Mouse (Mus musculus): ENCODE results near the gene Snrpb2. TPM values are rescaled to one million over a fixed set of nuclear protein-coding genes. Genes with fewer than 3 reads are reported as not detected.
A peak's percentile ranks its signal among the peaks of the same experiment; 100 is the strongest.

Snrpb2 gene
- polyA plus RNA-seq, 1 experiment from 2014 or later, result 71.0 TPM

- Histone ChIP-seq H3K4me3 (replicated peaks; ENCODE audit: low read depth, low read length) (no peak within 1 kb of the TSS), H3K4me2 (ENCODE audit: low read length) (no peak within 1 kb of the TSS), H3K4me1 (ENCODE audit: control insufficient read depth, insufficient read depth, low read length) (no peaks in the 10 kb centered on the region; the same call in 1 of the 2 replicates), H3K9ac (replicated peaks; ENCODE audit: low read length) (no peak within 1 kb of the TSS), H3K27ac (replicated peaks; ENCODE audit: low read depth, low read length) (no peak within 1 kb of the TSS), H3K36me3 (ENCODE audit: control insufficient read depth, insufficient read depth, low read length) (no peaks in the 10 kb centered on the region), H3K27me3 (ENCODE audit: control insufficient read depth, insufficient read depth, low read length) (no peaks in the 10 kb centered on the region), H3K9me3 (ENCODE audit: control insufficient read depth, low read length) (no peaks in the 10 kb centered on the region)
- ATAC-seq (ENCODE audit: low FRiP score, low TSS enrichment) (no peak; the same call in 1 of the 2 replicates), DNase-seq (peak; percentile 32)
- WGBS, result 55% methylated on average over 8 of the region's 8 CpGs
These were observed 15.5 kb downstream of the Snrpb2 start, which contains the start of gene Otor for GRCm38 (mm10) chr2:143078198-143078851. Otor (plus strand) TSS chr2:143078473.

- ATAC-seq (ENCODE audit: low FRiP score, low TSS enrichment) (no peak), DNase-seq (no peak)
- Histone ChIP-seq H3K4me3 (replicated peaks; ENCODE audit: low read depth, low read length) (no peak overlapping the region), H3K27me3 (ENCODE audit: control insufficient read depth, insufficient read depth, low read length) (no peaks in the 10 kb centered on the region), H3K4me1 (ENCODE audit: control insufficient read depth, insufficient read depth, low read length) (no peaks in the 10 kb centered on the region; the same call in 1 of the 2 replicates), H3K9me3 (ENCODE audit: control insufficient read depth, low read length) (no peaks in the 10 kb centered on the region), H3K4me2 (ENCODE audit: low read length) (no peak overlapping the region), H3K36me3 (ENCODE audit: control insufficient read depth, insufficient read depth, low read length) (no peaks in the 10 kb centered on the region), H3K9ac (replicated peaks; ENCODE audit: low read length) (no peak overlapping the region), H3K27ac (replicated peaks; ENCODE audit: low read depth, low read length) (no peak overlapping the region)
- 92% methylated on average over 3 of the region's 3 CpGs for WGBS
These were observed 18.9 kb downstream of the Snrpb2 start for GRCm38 (mm10) chr2:143081693-143082092.

GRCm38 (mm10) chr2:143084852-143085397, 22.1 kb downstream of the Snrpb2 start:
- H3K4me3 ChIP-seq (replicated peaks; ENCODE audit: low read depth, low read length), result no peak overlapping the region
- DNase-seq (no peak), ATAC-seq (ENCODE audit: low FRiP score, low TSS enrichment) (no peak)
- H3K36me3 ChIP-seq (ENCODE audit: control insufficient read depth, insufficient read depth, low read length), result no peaks in the 10 kb centered on the region
- H3K27me3 ChIP-seq (ENCODE audit: control insufficient read depth, insufficient read depth, low read length), result no peaks in the 10 kb centered on the region
- 68% methylated on average over 2 of the region's 2 CpGs for WGBS
- no peaks in the 10 kb centered on the region for H3K9me3 ChIP-seq (ENCODE audit: control insufficient read depth, low read length)
- H3K27ac ChIP-seq (replicated peaks; ENCODE audit: low read depth, low read length), result no peak overlapping the region
- no peak overlapping the region for H3K9ac ChIP-seq (replicated peaks; ENCODE audit: low read length)
- H3K4me2 ChIP-seq (ENCODE audit: low read length), result no peak overlapping the region
- no peaks in the 10 kb centered on the region for H3K4me1 ChIP-seq (ENCODE audit: control insufficient read depth, insufficient read depth, low read length)

- Histone ChIP-seq H3K27ac (replicated peaks; ENCODE audit: low read depth, low read length) (no peak overlapping the region), H3K4me2 (ENCODE audit: low read length) (no peak overlapping the region), H3K9me3 (ENCODE audit: control insufficient read depth, low read length) (no peaks in the 10 kb centered on the region), H3K36me3 (ENCODE audit: control insufficient read depth, insufficient read depth, low read length) (no peaks in the 10 kb centered on the region), H3K4me3 (replicated peaks; ENCODE audit: low read depth, low read length) (no peak overlapping the region), H3K27me3 (ENCODE audit: control insufficient read depth, insufficient read depth, low read length) (no peaks in the 10 kb centered on the region), H3K9ac (replicated peaks; ENCODE audit: low read length) (no peak overlapping the region), H3K4me1 (ENCODE audit: control insufficient read depth, insufficient read depth, low read length) (0 out of 2 replicates have a peak, but pooled peaks cover 4% of the 10 kb centered on the region)
- DNase-seq (no peak), ATAC-seq (ENCODE audit: low FRiP score, low TSS enrichment) (no peak)
- WGBS, result 88% methylated on average over 8 of the region's 8 CpGs
These were observed 27.0 kb downstream of the Snrpb2 start for GRCm38 (mm10) chr2:143089866-143090265.

GRCm38 (mm10) chr2:143093726-143094125, 30.9 kb downstream of the Snrpb2 start:
- H3K4me1 ChIP-seq (ENCODE audit: control insufficient read depth, insufficient read depth, low read length), result 0 out of 2 replicates have a peak, but pooled peaks cover 4% of the 10 kb centered on the region
- no peak overlapping the region for H3K4me2 ChIP-seq (ENCODE audit: low read length)
- WGBS, result 32% methylated on average over 6 of the region's 6 CpGs
- no peak overlapping the region for H3K4me3 ChIP-seq (replicated peaks; ENCODE audit: low read depth, low read length)
- ATAC-seq (ENCODE audit: low FRiP score, low TSS enrichment) (peak; percentile 90), DNase-seq (peak; percentile 92)
- H3K36me3 ChIP-seq (ENCODE audit: control insufficient read depth, insufficient read depth, low read length), result no peaks in the 10 kb centered on the region
- H3K27me3 ChIP-seq (ENCODE audit: control insufficient read depth, insufficient read depth, low read length), result no peaks in the 10 kb centered on the region
- H3K9ac ChIP-seq (replicated peaks; ENCODE audit: low read length), result no peak overlapping the region
- H3K27ac ChIP-seq (replicated peaks; ENCODE audit: low read depth, low read length), result no peak overlapping the region
- H3K9me3 ChIP-seq (ENCODE audit: control insufficient read depth, low read length), result no peaks in the 10 kb centered on the region

- Histone ChIP-seq H3K9me3 (ENCODE audit: control insufficient read depth, low read length) (no peaks in the 10 kb centered on the region), H3K4me1 (ENCODE audit: control insufficient read depth, insufficient read depth, low read length) (0 out of 2 replicates have a peak, but pooled peaks cover 4% of the 10 kb centered on the region), H3K36me3 (ENCODE audit: control insufficient read depth, insufficient read depth, low read length) (no peaks in the 10 kb centered on the region), H3K4me3 (replicated peaks; ENCODE audit: low read depth, low read length) (no peak overlapping the region), H3K9ac (replicated peaks; ENCODE audit: low read length) (no peak overlapping the region), H3K27me3 (ENCODE audit: control insufficient read depth, insufficient read depth, low read length) (no peaks in the 10 kb centered on the region), H3K27ac (replicated peaks; ENCODE audit: low read depth, low read length) (no peak overlapping the region), H3K4me2 (ENCODE audit: low read length) (no peak overlapping the region)
- ATAC-seq (ENCODE audit: low FRiP score, low TSS enrichment) (no peak), DNase-seq (no peak)
- 71% methylated on average over 6 of the region's 6 CpGs for WGBS
These were observed 31.9 kb downstream of the Snrpb2 start for GRCm38 (mm10) chr2:143094761-143095160.

- Histone ChIP-seq H3K27me3 (ENCODE audit: control insufficient read depth, insufficient read depth, low read length) (no peaks in the 10 kb centered on the region), H3K4me1 (ENCODE audit: control insufficient read depth, insufficient read depth, low read length) (0 out of 2 replicates have a peak, but pooled peaks cover 4% of the 10 kb centered on the region), H3K36me3 (ENCODE audit: control insufficient read depth, insufficient read depth, low read length) (no peaks in the 10 kb centered on the region), H3K9ac (replicated peaks; ENCODE audit: low read length) (no peak overlapping the region), H3K4me3 (replicated peaks; ENCODE audit: low read depth, low read length) (no peak overlapping the region), H3K4me2 (ENCODE audit: low read length) (no peak overlapping the region), H3K9me3 (ENCODE audit: control insufficient read depth, low read length) (no peaks in the 10 kb centered on the region), H3K27ac (replicated peaks; ENCODE audit: low read depth, low read length) (no peak overlapping the region)
- WGBS, result 89% methylated on average over 1 of the region's 1 CpGs
- ATAC-seq (ENCODE audit: low FRiP score, low TSS enrichment) (no peak), DNase-seq (no peak)
These were observed 34.3 kb downstream of the Snrpb2 start for GRCm38 (mm10) chr2:143097170-143097569.

GRCm38 (mm10) chr2:143113859-143114258, 51.0 kb downstream of the Snrpb2 start:
- DNase-seq (peak; percentile 92), ATAC-seq (ENCODE audit: low FRiP score, low TSS enrichment) (peak; percentile 51; the same call in 1 of the 2 replicates)
- Histone ChIP-seq H3K36me3 (ENCODE audit: control insufficient read depth, insufficient read depth, low read length) (no peaks in the 10 kb centered on the region), H3K27ac (replicated peaks; ENCODE audit: low read depth, low read length) (peak overlapping the region; percentile 9; the same call in 1 of the 2 replicates), H3K4me2 (ENCODE audit: low read length) (no peak overlapping the region), H3K27me3 (ENCODE audit: control insufficient read depth, insufficient read depth, low read length) (no peaks in the 10 kb centered on the region), H3K9ac (replicated peaks; ENCODE audit: low read length) (no peak overlapping the region), H3K4me3 (replicated peaks; ENCODE audit: low read depth, low read length) (no peak overlapping the region), H3K4me1 (ENCODE audit: control insufficient read depth, insufficient read depth, low read length) (0 out of 2 replicates have a peak, but pooled peaks cover 3% of the 10 kb centered on the region), H3K9me3 (ENCODE audit: control insufficient read depth, low read length) (no peaks in the 10 kb centered on the region)
- 59% methylated on average over 1 of the region's 1 CpGs for WGBS

- Histone ChIP-seq H3K36me3 (ENCODE audit: control insufficient read depth, insufficient read depth, low read length) (no peaks in the 10 kb centered on the region), H3K9ac (replicated peaks; ENCODE audit: low read length) (no peak overlapping the region), H3K9me3 (ENCODE audit: control insufficient read depth, low read length) (no peaks in the 10 kb centered on the region), H3K27me3 (ENCODE audit: control insufficient read depth, insufficient read depth, low read length) (no peaks in the 10 kb centered on the region), H3K4me3 (replicated peaks; ENCODE audit: low read depth, low read length) (no peak overlapping the region), H3K4me1 (ENCODE audit: control insufficient read depth, insufficient read depth, low read length) (0 out of 2 replicates have a peak, but pooled peaks cover 3% of the 10 kb centered on the region), H3K4me2 (ENCODE audit: low read length) (no peak overlapping the region), H3K27ac (replicated peaks; ENCODE audit: low read depth, low read length) (no peak overlapping the region)
- WGBS, result 75% methylated on average over 4 of the region's 4 CpGs
- DNase-seq (no peak), ATAC-seq (ENCODE audit: low FRiP score, low TSS enrichment) (no peak)
These were observed 51.9 kb downstream of the Snrpb2 start for GRCm38 (mm10) chr2:143114716-143115115.
